ENCODE assay signal across 8 mouse cellular contexts in the genomic region with DNA sequence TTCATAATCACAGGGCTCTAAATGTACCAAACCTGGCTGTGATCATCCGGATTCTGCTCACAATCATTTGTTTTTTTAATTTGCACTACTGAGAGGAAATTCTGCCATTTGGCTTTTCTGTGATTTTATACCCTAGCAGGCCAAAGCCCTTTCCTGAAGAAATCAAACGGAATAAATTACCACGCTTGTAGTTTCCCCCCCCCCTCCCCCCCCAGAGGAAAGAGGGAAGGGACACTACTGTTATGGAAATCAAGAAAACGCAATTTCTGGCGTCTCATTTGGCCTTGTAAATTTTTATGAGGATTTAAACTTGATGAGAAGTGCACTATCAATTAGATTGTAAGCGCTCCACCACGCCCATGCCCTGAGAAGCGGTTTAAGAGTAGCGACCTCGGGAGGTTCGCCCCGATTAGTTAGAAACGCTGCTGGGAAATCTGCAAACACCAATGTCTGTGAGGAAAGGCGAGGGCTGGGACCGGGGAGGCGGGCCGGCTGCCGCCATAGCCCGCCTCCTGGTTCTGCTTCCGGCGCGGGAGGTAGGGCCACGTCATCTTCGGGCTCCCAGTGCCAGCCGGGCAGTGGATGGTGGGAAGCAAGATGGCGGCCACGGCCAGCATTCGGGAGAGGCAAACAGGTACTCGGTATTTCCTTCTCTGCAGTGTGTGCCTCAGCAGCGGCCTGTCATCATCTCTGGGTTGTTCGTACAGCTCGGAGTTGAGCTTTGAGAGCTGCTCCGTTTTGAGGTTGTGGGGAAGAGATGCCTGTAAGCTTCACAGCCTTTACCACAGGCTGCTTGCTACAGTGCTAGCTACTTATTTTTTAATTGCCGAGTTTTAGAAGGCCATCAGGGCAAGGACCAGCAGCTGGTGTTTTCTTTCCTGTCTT. TPM values are rescaled to one million over a fixed set of nuclear protein-coding genes. Genes with fewer than 3 reads are reported as not detected.
A peak's percentile ranks its signal among the peaks of the same experiment; 100 is the strongest.
DNase-seq lines count a peak whose midpoint lies in the region; ATAC-seq lines count a peak whose summit lies in the region.

A gene (plus strand): TSS at position 508 of the 885 bp plus-strand sequence.

- ATAC-seq in inflammation-experienced regulatory T-cells, adult 6 months = peak; percentile 98
- peak; percentile 100 for ATAC-seq in megakaryocyte-erythroid progenitor cell, adult 5-6 weeks (replicated peaks; ENCODE audit: low FRiP score, low TSS enrichment, poor library complexity, severe bottlenecking)

- intact Hi-C loops in gastrocnemius, postnatal 14 days (cut with DNase I; ENCODE audit: low total_unique reads) = no loop called here
- intact Hi-C loops in left cerebral cortex, postnatal 10 days (cut with DNase I) = no loop called here

- DNase-seq in adrenal gland, adult (ENCODE audit: inconsistent age in 2 of 2, low spot score in 1 of 2) = peak; percentile 95 to 97
- DNase-seq in embryo, embryonic 10.5 days (ENCODE audit: low spot score) = peak; percentile 96
- DNase-seq in gastrocnemius, postnatal 14 days = peak; percentile 94
- peak; percentile 92 to 96 for DNase-seq in left cerebral cortex, postnatal 10 days (ENCODE audit: extremely low spot score in 1 of 2, low spot score in 2 of 2)
- peak; percentile 95 for DNase-seq in right cerebral cortex, postnatal 25 days
- peak; percentile 90 to 92 for DNase-seq in urinary bladder, postnatal 4 days (ENCODE audit: low spot score in 2 of 2)

RNA-seq across cellular contexts. Expression of the gene that starts here (rescaled TPM):
- 10 to 100 TPM; 19.1 to 22.7 TPM for total RNA-seq in gastrocnemius, postnatal 14 days (2021)
- 10 to 100 TPM; 81.1 to 97.2 (median 81.2) TPM for polyA plus RNA-seq in inflammation-experienced regulatory T-cells, adult 6 months (2017; shearing (Covaris generic))
- 10 to 100 TPM; 42.7 to 43.8 TPM for total RNA-seq in left cerebral cortex, postnatal 10 days (2021)
- total RNA-seq in megakaryocyte-erythroid progenitor cell, adult 5-6 weeks (2014; fragmentation: Nextera tagmentation) = 40.2 and 46.6 TPM in 2 replicates
- 86.3 and 89.4 TPM in 2 replicates for total RNA-seq in megakaryocyte-erythroid progenitor cell, adult 5-6 weeks (2017)

Comparison
In these comparisons a context has a peak if more than half of its experiments do, and no peak if none do; other contexts are left out.
1. Peak in every context shown above with its lines: DNase-seq and ATAC-seq.